Mouse (Mus musculus): ENCODE data around the gene Dtnbp1.

- TF ChIP-seq CEBPB (IDR thresholded peaks at IDR 0.05; ENCODE audit: low read depth) (no peak), CTCF (IDR thresholded peaks at IDR 0.05; ENCODE audit: control insufficient read depth, insufficient read depth, insufficient read length) (no peak), USF1 (IDR thresholded peaks at IDR 0.05; ENCODE audit: low read depth) (no peak), MAX (IDR thresholded peaks at IDR 0.05) (no peak)
These were observed 15.6 kb downstream of the Dtnbp1 start for GRCm38 (mm10) chr13:44986352-44986751.

Measured in C2C12 (cell line).